Mouse (Mus musculus) bone marrow macrophage, adult 2 months (primary cell): ENCODE results near the gene Olfr157. TPM values are rescaled to one million over a fixed set of nuclear protein-coding genes. Genes with fewer than 3 reads are reported as not detected.

Source experiments
- H3K27ac ChIP-seq: 2 replicates; pipeline ENCODE4 v1.5.1; 2012; ENCODE audit warnings: low read depth, low read length; ENCODE audit not compliant: insufficient read depth
- H3K4me1 ChIP-seq: 2 replicates; pipeline ENCODE4 v1.6.1; 2012; ENCODE audit warnings: low read length; ENCODE audit not compliant: control insufficient read depth, insufficient read depth
- H3K4me3 ChIP-seq: 2 replicates; pipeline ENCODE4 v1.5.1; 2012; ENCODE audit warnings: mild to moderate bottlenecking, low read length, moderate library complexity; ENCODE audit not compliant: insufficient read depth
- CTCF ChIP-seq: IDR thresholded peaks from 2 replicates; pipeline ENCODE4 v1.5.1; 2012; ENCODE audit warnings: low read depth, mild to moderate bottlenecking, low read length, moderate library complexity
- POLR2A ChIP-seq: IDR thresholded peaks from 2 replicates; pipeline ENCODE4 v1.6.1; 2012; ENCODE audit warnings: mild to moderate bottlenecking, low read depth, low read length, borderline replicate concordance
- polyA plus RNA-seq: library from polyadenylated mRNA; stranded (reverse); fragments of >200 nt; gene quantifications from 2 replicates; pipeline ENCODE4 v1.2.4, GENCODE M21; 2012; ENCODE audit not compliant: missing spikeins, insufficient read depth, insufficient read length

Olfr157 gene
- polyA plus RNA-seq, 1 experiment: not detected

GRCm38 (mm10) chr4:43863298-43863697 is 23.3 kb upstream of the Olfr157 start:
- TF ChIP-seq POLR2A: no peak
- H3K4me3 ChIP-seq: no peak overlapping the region
- no peaks in the 10 kb centered on the region for H3K4me1 ChIP-seq
- no peak overlapping the region for H3K27ac ChIP-seq

GRCm38 (mm10) chr4:43860744-43861519 is 20.9 kb upstream of the Olfr157 start:
- Histone ChIP-seq H3K4me3 (no peak overlapping the region), H3K27ac (no peak overlapping the region), H3K4me1 (no peaks in the 10 kb centered on the region)
- TF ChIP-seq POLR2A (no peak), CTCF (peak; percentile 69)

- no peaks in the 10 kb centered on the region for H3K4me1 ChIP-seq
- H3K4me3 ChIP-seq: no peak overlapping the region
- TF ChIP-seq POLR2A: no peak
- no peak for TF ChIP-seq CTCF
- no peak overlapping the region for H3K27ac ChIP-seq
These were observed 19.9 kb upstream of the Olfr157 start for GRCm38 (mm10) chr4:43859886-43860285.

GRCm38 (mm10) chr4:43854101-43854500 is 14.1 kb upstream of the Olfr157 start:
- no peaks in the 10 kb centered on the region for H3K4me1 ChIP-seq
- H3K27ac ChIP-seq: no peak overlapping the region
- TF ChIP-seq POLR2A: no peak
- TF ChIP-seq CTCF: no peak
- H3K4me3 ChIP-seq: no peak overlapping the region

- TF ChIP-seq CTCF: no peak
- TF ChIP-seq POLR2A: no peak
- Histone ChIP-seq H3K27ac (no peak within 1 kb of the TSS), H3K4me1 (no peaks in the 10 kb centered on the region), H3K4me3 (no peak within 1 kb of the TSS)
These were observed 11.3 kb upstream of the Olfr157 start, which contains the start of gene Olfr155 for GRCm38 (mm10) chr4:43851265-43851664. Gene Olfr155, plus strand, starts transcription at chr4:43851565.

- Histone ChIP-seq H3K4me3 (no peak overlapping the region), H3K4me1 (no peaks in the 10 kb centered on the region), H3K27ac (no peak overlapping the region)
- TF ChIP-seq POLR2A: no peak
- TF ChIP-seq CTCF: no peak
These were observed 1.7 kb downstream of the Olfr157 start for GRCm38 (mm10) chr4:43838326-43838725.

GRCm38 (mm10) chr4:43834749-43835148 is 5.3 kb downstream of the Olfr157 start:
- no peak for TF ChIP-seq CTCF
- no peak for TF ChIP-seq POLR2A
- H3K27ac ChIP-seq: no peak overlapping the region
- H3K4me1 ChIP-seq: no peaks in the 10 kb centered on the region
- no peak overlapping the region for H3K4me3 ChIP-seq

- Histone ChIP-seq H3K27ac (no peak overlapping the region), H3K4me1 (no peaks in the 10 kb centered on the region), H3K4me3 (no peak overlapping the region)
- TF ChIP-seq CTCF (no peak), POLR2A (no peak)
These were observed 6.2 kb downstream of the Olfr157 start for GRCm38 (mm10) chr4:43833752-43834151.

GRCm38 (mm10) chr4:43832031-43832430 is 8.0 kb downstream of the Olfr157 start:
- Histone ChIP-seq H3K4me1 (no peaks in the 10 kb centered on the region), H3K27ac (no peak overlapping the region), H3K4me3 (no peak overlapping the region)
- TF ChIP-seq POLR2A: no peak
- TF ChIP-seq CTCF: no peak

GRCm38 (mm10) chr4:43828806-43829205 is 11.2 kb downstream of the Olfr157 start:
- TF ChIP-seq CTCF: no peak
- Histone ChIP-seq H3K27ac (no peak overlapping the region), H3K4me3 (no peak overlapping the region), H3K4me1 (no peaks in the 10 kb centered on the region)
